Mouse (Mus musculus): Measurements from ENCODE around the gene Ptprk. TPM values are rescaled to one million over a fixed set of nuclear protein-coding genes. Genes with fewer than 3 reads are reported as not detected.

Gene Ptprk
- polyA plus RNA-seq, 1 experiment = 3.7 TPM

DNA sequence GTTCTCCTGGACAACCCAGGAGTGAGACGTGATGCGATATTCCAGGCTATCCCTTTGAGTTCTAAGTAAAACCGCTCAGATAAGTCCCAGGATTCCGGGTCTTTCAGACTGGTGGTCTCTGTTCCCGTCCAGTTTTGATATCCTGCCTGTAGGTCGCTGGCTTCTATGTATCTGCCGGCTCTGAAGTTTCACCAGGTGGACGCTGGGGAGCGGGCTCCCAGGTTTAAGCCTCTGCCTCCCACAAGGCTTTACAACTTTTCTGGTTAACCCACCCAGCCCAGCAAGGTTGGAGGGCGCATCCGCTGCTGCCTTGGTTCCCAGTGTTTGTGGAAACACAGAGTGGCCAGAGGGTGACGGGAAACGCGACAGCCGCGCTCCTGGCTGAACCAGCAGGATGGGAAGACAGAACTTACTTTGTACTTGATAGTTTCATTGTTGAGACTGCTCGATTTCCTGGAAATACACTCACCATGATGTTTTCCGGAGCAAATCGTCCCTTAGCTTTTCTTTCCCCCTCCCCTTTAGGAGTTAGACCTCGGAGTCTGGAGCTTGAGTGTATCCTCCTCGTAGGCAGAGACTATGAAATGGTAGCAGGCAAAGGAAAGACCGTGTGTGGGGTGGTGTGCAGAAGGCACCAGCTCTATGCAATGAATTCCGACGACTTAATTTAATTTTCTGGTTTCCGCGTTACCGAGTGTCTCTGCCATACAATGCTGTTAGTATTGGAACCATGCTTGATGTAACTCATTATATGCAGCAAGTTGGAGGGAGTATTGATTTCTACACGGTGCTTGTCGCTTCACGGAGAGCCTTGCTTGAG, 1.6 kb downstream of the Ptprk start:
- no peak overlapping the region for H3K4me3 ChIP-seq (replicated peaks; ENCODE audit: control insufficient read depth, low read depth, low read length)
- H3K4me1 ChIP-seq (ENCODE audit: control insufficient read depth, insufficient read depth, low read length) = no peaks in the 10 kb centered on the region
- WGBS = 16% methylated on average over 30 of the region's 30 CpGs
- no peak for TF ChIP-seq POLR2A (IDR thresholded peaks at IDR 0.05; ENCODE audit: borderline replicate concordance, control insufficient read depth, low read depth, low read length)
- TF ChIP-seq CTCF (IDR thresholded peaks at IDR 0.05; ENCODE audit: control insufficient read depth, insufficient read depth, low read length) = no peak
- H3K27ac ChIP-seq (ENCODE audit: control insufficient read depth, insufficient read depth, low read depth, low read length, poor library complexity) = no peak overlapping the region

DNA sequence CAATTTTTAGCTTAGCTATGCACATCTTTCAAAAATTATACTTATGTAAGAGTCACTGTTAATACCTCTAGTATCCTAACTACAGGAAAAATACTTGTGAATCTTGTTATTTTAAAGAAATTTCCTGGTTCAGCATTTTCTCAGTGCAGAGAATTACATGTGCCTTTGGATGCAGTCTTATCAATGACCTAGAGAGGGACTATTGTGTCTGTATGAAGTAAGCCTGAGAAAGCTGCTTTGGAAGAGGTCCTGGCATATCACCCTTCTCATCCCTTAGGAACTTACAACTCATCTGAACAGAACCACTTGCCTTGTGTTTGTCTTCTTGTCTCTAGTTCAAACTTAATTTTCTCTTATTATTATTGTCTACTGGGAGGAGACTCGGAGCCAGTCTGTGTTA, 3.6 kb downstream of the Ptprk start:
- H3K4me3 ChIP-seq (replicated peaks; ENCODE audit: control insufficient read depth, low read depth, low read length) = no peak overlapping the region
- no peaks in the 10 kb centered on the region for H3K4me1 ChIP-seq (ENCODE audit: control insufficient read depth, insufficient read depth, low read length)
- no peak overlapping the region for H3K27ac ChIP-seq (ENCODE audit: control insufficient read depth, insufficient read depth, low read depth, low read length, poor library complexity)
- WGBS = 87% methylated on average over 1 of the region's 1 CpGs
- TF ChIP-seq CTCF (IDR thresholded peaks at IDR 0.05; ENCODE audit: control insufficient read depth, insufficient read depth, low read length) = no peak
- TF ChIP-seq POLR2A (IDR thresholded peaks at IDR 0.05; ENCODE audit: borderline replicate concordance, control insufficient read depth, low read depth, low read length) = no peak

DNA sequence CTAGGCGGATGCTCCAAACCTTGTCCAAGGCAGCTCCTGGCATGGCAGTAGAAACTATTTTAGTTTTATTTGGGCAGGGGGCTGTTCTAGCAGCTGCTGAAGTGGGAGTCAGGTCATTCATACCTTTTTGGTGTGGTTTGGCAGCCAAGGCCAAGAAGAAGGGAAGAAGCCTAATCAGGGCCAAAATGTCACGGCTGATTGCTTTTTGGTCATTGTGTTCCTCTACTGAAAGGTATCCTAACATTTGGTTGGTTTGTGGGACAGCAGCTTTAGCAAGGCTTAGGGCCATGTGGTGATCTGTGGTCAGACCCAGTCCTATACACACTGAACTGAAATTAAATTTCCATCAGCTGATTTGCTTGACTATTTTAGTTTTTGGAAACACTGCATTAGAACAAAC, 6.6 kb downstream of the Ptprk start:
- Histone ChIP-seq H3K4me3 (replicated peaks; ENCODE audit: control insufficient read depth, low read depth, low read length) (no peak overlapping the region), H3K27ac (ENCODE audit: control insufficient read depth, insufficient read depth, low read depth, low read length, poor library complexity) (no peak overlapping the region), H3K4me1 (ENCODE audit: control insufficient read depth, insufficient read depth, low read length) (no peaks in the 10 kb centered on the region)
- TF ChIP-seq POLR2A (IDR thresholded peaks at IDR 0.05; ENCODE audit: borderline replicate concordance, control insufficient read depth, low read depth, low read length) (no peak), CTCF (IDR thresholded peaks at IDR 0.05; ENCODE audit: control insufficient read depth, insufficient read depth, low read length) (no peak)
- WGBS = 90% methylated on average over 2 of the region's 2 CpGs

DNA sequence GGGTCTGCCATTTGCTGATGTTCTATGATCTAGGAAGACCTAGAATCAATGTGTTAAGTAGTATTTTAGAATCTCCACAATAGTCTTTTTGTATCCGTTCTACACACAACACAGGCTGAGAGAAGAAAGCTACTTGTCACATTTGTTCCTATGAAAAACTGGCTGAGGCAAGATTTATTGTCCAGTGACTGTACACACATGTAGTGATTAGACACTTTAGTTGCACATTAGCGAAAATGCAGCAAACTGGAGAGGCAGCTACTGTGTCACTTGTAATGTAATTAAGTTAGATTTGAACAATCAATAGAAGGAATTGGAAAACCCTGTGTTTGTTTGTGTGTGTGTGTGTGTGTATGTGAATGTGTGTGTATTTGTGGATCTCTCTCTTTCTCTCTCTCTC, 8.6 kb downstream of the Ptprk start:
- no peaks in the 10 kb centered on the region for H3K4me1 ChIP-seq (ENCODE audit: control insufficient read depth, insufficient read depth, low read length)
- H3K4me3 ChIP-seq (replicated peaks; ENCODE audit: control insufficient read depth, low read depth, low read length) = no peak overlapping the region
- TF ChIP-seq CTCF (IDR thresholded peaks at IDR 0.05; ENCODE audit: control insufficient read depth, insufficient read depth, low read length) (no peak), POLR2A (IDR thresholded peaks at IDR 0.05; ENCODE audit: borderline replicate concordance, control insufficient read depth, low read depth, low read length) (no peak)
- no peak overlapping the region for H3K27ac ChIP-seq (ENCODE audit: control insufficient read depth, insufficient read depth, low read depth, low read length, poor library complexity)
- WGBS = 70% methylated on average over 2 of the region's 2 CpGs

DNA sequence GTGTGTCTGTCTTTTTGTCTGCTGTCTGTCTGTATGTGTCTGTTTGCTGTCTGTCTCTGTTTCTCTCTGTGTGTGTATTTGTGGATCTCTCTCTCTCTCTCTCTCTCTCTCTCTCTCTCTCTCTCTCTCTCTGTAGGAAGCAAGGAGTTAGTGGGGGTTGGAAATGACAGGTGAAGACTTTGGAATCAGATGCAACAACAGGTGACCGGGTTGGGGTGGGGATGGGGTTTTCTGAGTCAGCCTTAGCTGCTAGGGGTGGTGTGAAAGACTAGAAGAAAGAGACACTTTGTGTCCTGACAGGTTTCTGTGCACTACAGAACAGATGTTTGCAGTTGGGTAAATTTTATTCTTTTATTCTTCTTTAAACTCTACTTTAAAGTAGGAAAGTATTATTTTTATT, 9.0 kb downstream of the Ptprk start:
- Histone ChIP-seq H3K4me3 (replicated peaks; ENCODE audit: control insufficient read depth, low read depth, low read length) (no peak overlapping the region), H3K4me1 (ENCODE audit: control insufficient read depth, insufficient read depth, low read length) (no peaks in the 10 kb centered on the region), H3K27ac (ENCODE audit: control insufficient read depth, insufficient read depth, low read depth, low read length, poor library complexity) (no peak overlapping the region)
- TF ChIP-seq CTCF (IDR thresholded peaks at IDR 0.05; ENCODE audit: control insufficient read depth, insufficient read depth, low read length) = no peak
- no peak for TF ChIP-seq POLR2A (IDR thresholded peaks at IDR 0.05; ENCODE audit: borderline replicate concordance, control insufficient read depth, low read depth, low read length)
- WGBS = 76% methylated on average over 1 of the region's 1 CpGs

DNA sequence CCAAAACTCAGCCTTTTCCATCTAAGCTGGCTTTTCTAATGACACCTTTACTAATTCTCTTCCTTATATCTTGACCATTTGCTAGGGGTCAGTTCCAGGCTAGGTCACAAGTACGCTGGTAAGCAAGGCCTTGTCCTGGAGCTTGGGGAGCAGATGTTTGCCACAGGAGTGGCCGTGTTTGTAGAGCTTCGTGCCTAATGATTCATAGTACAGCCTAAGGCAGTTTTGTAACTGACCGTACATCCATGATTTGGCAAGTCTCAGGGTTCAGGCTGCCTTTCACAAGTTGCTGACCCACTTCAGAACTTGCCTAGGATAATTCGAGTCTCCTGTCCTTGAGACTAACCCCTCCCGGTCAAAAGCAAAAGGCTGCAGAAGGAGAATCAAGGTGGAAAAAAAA, 12.7 kb downstream of the Ptprk start:
- Histone ChIP-seq H3K4me1 (ENCODE audit: control insufficient read depth, insufficient read depth, low read length) (no peaks in the 10 kb centered on the region), H3K27ac (ENCODE audit: control insufficient read depth, insufficient read depth, low read depth, low read length, poor library complexity) (no peak overlapping the region), H3K4me3 (replicated peaks; ENCODE audit: control insufficient read depth, low read depth, low read length) (no peak overlapping the region)
- WGBS = 83% methylated on average over 6 of the region's 6 CpGs
- TF ChIP-seq CTCF (IDR thresholded peaks at IDR 0.05; ENCODE audit: control insufficient read depth, insufficient read depth, low read length) (no peak), POLR2A (IDR thresholded peaks at IDR 0.05; ENCODE audit: borderline replicate concordance, control insufficient read depth, low read depth, low read length) (no peak)

DNA sequence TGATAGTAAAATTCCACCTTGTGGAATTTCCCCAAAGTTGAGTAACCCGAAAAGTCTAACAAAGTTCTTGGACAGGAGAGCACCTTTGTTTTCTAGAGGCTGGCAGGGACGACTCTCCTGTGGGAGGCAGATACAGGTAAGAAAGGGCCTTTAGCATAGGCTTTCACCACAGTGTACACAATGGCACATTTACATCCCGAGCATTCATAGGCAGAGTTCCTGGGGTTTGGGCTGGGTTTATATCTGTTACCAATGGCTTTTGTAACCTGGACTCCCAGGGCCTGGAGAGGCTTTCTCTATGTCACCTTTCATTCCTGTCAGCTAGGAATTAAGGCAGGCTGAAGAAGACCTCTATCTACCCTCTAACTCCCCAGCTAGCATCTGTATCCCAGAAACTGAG, 13.1 kb downstream of the Ptprk start:
- Histone ChIP-seq H3K27ac (ENCODE audit: control insufficient read depth, insufficient read depth, low read depth, low read length, poor library complexity) (no peak overlapping the region), H3K4me3 (replicated peaks; ENCODE audit: control insufficient read depth, low read depth, low read length) (no peak overlapping the region), H3K4me1 (ENCODE audit: control insufficient read depth, insufficient read depth, low read length) (no peaks in the 10 kb centered on the region)
- WGBS = 77% methylated on average over 3 of the region's 3 CpGs
- no peak for TF ChIP-seq POLR2A (IDR thresholded peaks at IDR 0.05; ENCODE audit: borderline replicate concordance, control insufficient read depth, low read depth, low read length)
- no peak for TF ChIP-seq CTCF (IDR thresholded peaks at IDR 0.05; ENCODE audit: control insufficient read depth, insufficient read depth, low read length)

DNA sequence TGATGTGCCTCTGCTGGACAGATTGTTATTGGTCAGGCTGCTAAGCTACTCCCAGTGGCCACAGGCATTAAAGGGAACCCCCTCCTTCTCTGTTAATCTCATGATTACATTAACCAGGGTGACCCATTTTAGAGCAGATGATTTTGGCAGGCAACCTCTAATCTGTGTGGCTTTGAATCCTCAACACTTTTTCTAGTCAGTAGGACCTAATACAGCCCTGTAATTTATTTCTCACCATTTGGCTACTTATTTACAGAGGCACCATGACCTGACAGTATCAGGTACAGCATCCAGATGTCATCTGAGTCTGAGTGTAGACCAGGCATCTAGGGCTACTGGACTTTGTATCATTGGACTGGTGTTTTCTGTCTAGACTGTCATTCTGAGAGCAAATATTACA, 21.4 kb downstream of the Ptprk start:
- no peak overlapping the region for H3K4me3 ChIP-seq (replicated peaks; ENCODE audit: control insufficient read depth, low read depth, low read length)
- H3K4me1 ChIP-seq (ENCODE audit: control insufficient read depth, insufficient read depth, low read length) = no peaks in the 10 kb centered on the region
- H3K27ac ChIP-seq (ENCODE audit: control insufficient read depth, insufficient read depth, low read depth, low read length, poor library complexity) = no peak overlapping the region
- TF ChIP-seq CTCF (IDR thresholded peaks at IDR 0.05; ENCODE audit: control insufficient read depth, insufficient read depth, low read length) (no peak), POLR2A (IDR thresholded peaks at IDR 0.05; ENCODE audit: borderline replicate concordance, control insufficient read depth, low read depth, low read length) (no peak)

DNA sequence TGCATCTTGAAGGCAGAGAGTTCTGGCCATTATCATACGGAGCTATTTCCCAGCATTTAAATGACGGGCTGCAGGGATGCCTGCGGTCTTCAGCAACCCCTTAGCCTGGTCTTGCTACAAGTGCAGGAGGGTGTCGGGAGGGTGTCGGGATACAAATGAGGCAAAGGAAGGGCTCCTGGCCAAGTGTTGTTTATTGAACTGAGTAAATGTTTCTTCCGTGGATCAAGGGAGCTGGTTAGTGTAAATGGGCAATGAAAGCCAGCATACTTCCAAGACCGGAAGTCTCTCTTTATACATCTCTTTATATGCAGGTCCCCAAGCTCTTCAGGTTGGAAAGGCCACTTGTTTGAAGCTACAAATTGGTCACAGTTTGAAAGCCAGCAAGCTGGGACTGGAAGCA, 23.0 kb downstream of the Ptprk start:
- TF ChIP-seq CTCF (IDR thresholded peaks at IDR 0.05; ENCODE audit: control insufficient read depth, insufficient read depth, low read length) (no peak), POLR2A (IDR thresholded peaks at IDR 0.05; ENCODE audit: borderline replicate concordance, control insufficient read depth, low read depth, low read length) (no peak)
- 80% methylated on average over 7 of the region's 7 CpGs for WGBS

More for the DNA sequence above, 23.0 kb downstream of the Ptprk start:
- no peak overlapping the region for H3K4me3 ChIP-seq (replicated peaks; ENCODE audit: control insufficient read depth, low read depth, low read length)
- H3K4me1 ChIP-seq (ENCODE audit: control insufficient read depth, insufficient read depth, low read length) = no peaks in the 10 kb centered on the region
- H3K27ac ChIP-seq (ENCODE audit: control insufficient read depth, insufficient read depth, low read depth, low read length, poor library complexity) = no peak overlapping the region

Data from bone marrow, adult 2 months (tissue).